Mouse (Mus musculus): ENCODE results near the gene Cacna2d3. TPM values are rescaled to one million over a fixed set of nuclear protein-coding genes. Genes with fewer than 3 reads are reported as not detected.

Cacna2d3 gene
- total and polyA plus RNA-seq, 3 experiments: 0.61 to 0.78 (median 0.70) TPM

GRCm38 (mm10) chr14:28958131-28959015, 763.3 kb downstream of the Cacna2d3 start:
- whole genome bisulfite sequencing: 31% methylated on average over 6 of the region's 6 CpGs
- H3K27ac ChIP-seq: no peak overlapping the region

GRCm38 (mm10) chr14:28955181-28955580, 766.5 kb downstream of the Cacna2d3 start:
- Histone ChIP-seq H3K27ac (no peak overlapping the region), H3K4me1 (ENCODE audit: control insufficient read depth, insufficient read depth, low read length) (no peaks in the 10 kb centered on the region), H3K9ac (ENCODE audit: low read depth, low read length) (no peak overlapping the region), H3K4me3 (no peak overlapping the region), H3K36me3 (ENCODE audit: control insufficient read depth, insufficient read depth, low read length) (no peaks in the 10 kb centered on the region), H3K79me2 (replicated peaks; ENCODE audit: control insufficient read depth, insufficient read depth, low read length) (no peaks in the 10 kb centered on the region), H3K27me3 (ENCODE audit: control insufficient read depth, insufficient read depth, low read length) (0 out of 2 replicates have a peak, but pooled peaks cover 1% of the 10 kb centered on the region)
- TF ChIP-seq EP300 (IDR thresholded peaks at IDR 0.05; ENCODE audit: insufficient read depth, low read depth, low read length) (no peak), CTCF (IDR thresholded peaks at IDR 0.05) (no peak), POLR2A (IDR thresholded peaks at IDR 0.05; ENCODE audit: insufficient read depth, low read depth, low read length) (no peak)
- no peak for DNase-seq
- WGBS: 37% methylated on average over 3 of the region's 3 CpGs
- intact Hi-C loops (cut with DNase I): no loop called here

More at GRCm38 (mm10) chr14:28958131-28959015, 763.3 kb downstream of the Cacna2d3 start:
- Histone ChIP-seq H3K9ac (ENCODE audit: low read depth, low read length) (no peak overlapping the region), H3K27me3 (ENCODE audit: control insufficient read depth, insufficient read depth, low read length) (0 out of 2 replicates have a peak, but pooled peaks cover 1% of the 10 kb centered on the region), H3K36me3 (ENCODE audit: control insufficient read depth, insufficient read depth, low read length) (no peaks in the 10 kb centered on the region), H3K4me1 (ENCODE audit: control insufficient read depth, insufficient read depth, low read length) (no peaks in the 10 kb centered on the region), H3K79me2 (replicated peaks; ENCODE audit: control insufficient read depth, insufficient read depth, low read length) (no peaks in the 10 kb centered on the region), H3K4me3 (no peak overlapping the region)
- intact Hi-C loops (cut with DNase I): no loop called here
- TF ChIP-seq EP300 (IDR thresholded peaks at IDR 0.05; ENCODE audit: insufficient read depth, low read depth, low read length): no peak
- no peak for TF ChIP-seq POLR2A (IDR thresholded peaks at IDR 0.05; ENCODE audit: insufficient read depth, low read depth, low read length)
- no peak for TF ChIP-seq CTCF (IDR thresholded peaks at IDR 0.05)
- no peak for DNase-seq

- 52% methylated on average over 3 of the region's 3 CpGs for WGBS
Observed at GRCm38 (mm10) chr14:28954588-28954987, 767.1 kb downstream of the Cacna2d3 start.

GRCm38 (mm10) chr14:28954086-28954485, 767.6 kb downstream of the Cacna2d3 start:
- Histone ChIP-seq H3K4me3 (no peak overlapping the region), H3K36me3 (ENCODE audit: control insufficient read depth, insufficient read depth, low read length) (no peaks in the 10 kb centered on the region), H3K27me3 (ENCODE audit: control insufficient read depth, insufficient read depth, low read length) (0 out of 2 replicates have a peak, but pooled peaks cover 1% of the 10 kb centered on the region), H3K4me1 (ENCODE audit: control insufficient read depth, insufficient read depth, low read length) (no peaks in the 10 kb centered on the region), H3K79me2 (replicated peaks; ENCODE audit: control insufficient read depth, insufficient read depth, low read length) (no peaks in the 10 kb centered on the region), H3K9ac (ENCODE audit: low read depth, low read length) (no peak overlapping the region), H3K27ac (no peak overlapping the region)
- 60% methylated on average over 6 of the region's 6 CpGs for WGBS
- TF ChIP-seq EP300 (IDR thresholded peaks at IDR 0.05; ENCODE audit: insufficient read depth, low read depth, low read length): no peak
- TF ChIP-seq CTCF (IDR thresholded peaks at IDR 0.05): no peak
- no peak for TF ChIP-seq POLR2A (IDR thresholded peaks at IDR 0.05; ENCODE audit: insufficient read depth, low read depth, low read length)
- intact Hi-C loops (cut with DNase I): loop anchor here (5.0 kb wide), 1 partner anchor 118 kb away; no protein-coding TSS in a partner anchor
- DNase-seq: no peak

More at GRCm38 (mm10) chr14:28954588-28954987, 767.1 kb downstream of the Cacna2d3 start:
- no peaks in the 10 kb centered on the region for H3K4me1 ChIP-seq (ENCODE audit: control insufficient read depth, insufficient read depth, low read length)
- no peak for DNase-seq
- no peaks in the 10 kb centered on the region for H3K36me3 ChIP-seq (ENCODE audit: control insufficient read depth, insufficient read depth, low read length)
- no peak overlapping the region for H3K27ac ChIP-seq
- H3K9ac ChIP-seq (ENCODE audit: low read depth, low read length): no peak overlapping the region
- intact Hi-C loops (cut with DNase I): loop anchor here (5.0 kb wide), 1 partner anchor 118 kb away; no protein-coding TSS in a partner anchor
- TF ChIP-seq CTCF (IDR thresholded peaks at IDR 0.05) (no peak), POLR2A (IDR thresholded peaks at IDR 0.05; ENCODE audit: insufficient read depth, low read depth, low read length) (no peak), EP300 (IDR thresholded peaks at IDR 0.05; ENCODE audit: insufficient read depth, low read depth, low read length) (no peak)
- 0 out of 2 replicates have a peak, but pooled peaks cover 1% of the 10 kb centered on the region for H3K27me3 ChIP-seq (ENCODE audit: control insufficient read depth, insufficient read depth, low read length)
- no peaks in the 10 kb centered on the region for H3K79me2 ChIP-seq (replicated peaks; ENCODE audit: control insufficient read depth, insufficient read depth, low read length)
- H3K4me3 ChIP-seq: no peak overlapping the region

- H3K9ac ChIP-seq (ENCODE audit: low read depth, low read length): no peak overlapping the region
- no peak overlapping the region for H3K4me3 ChIP-seq
- no peaks in the 10 kb centered on the region for H3K36me3 ChIP-seq (ENCODE audit: control insufficient read depth, insufficient read depth, low read length)
- H3K27me3 ChIP-seq (ENCODE audit: control insufficient read depth, insufficient read depth, low read length): 0 out of 2 replicates have a peak, but pooled peaks cover 1% of the 10 kb centered on the region
- no peak for TF ChIP-seq CTCF (IDR thresholded peaks at IDR 0.05)
- TF ChIP-seq POLR2A (IDR thresholded peaks at IDR 0.05; ENCODE audit: insufficient read depth, low read depth, low read length): no peak
- TF ChIP-seq EP300 (IDR thresholded peaks at IDR 0.05; ENCODE audit: insufficient read depth, low read depth, low read length): no peak
- whole genome bisulfite sequencing: 46% methylated on average over 5 of the region's 5 CpGs
- no peak for DNase-seq
- intact Hi-C loops (cut with DNase I): loop anchor here (5.0 kb wide), 1 partner anchor 119 kb away; no protein-coding TSS in a partner anchor
- H3K4me1 ChIP-seq (ENCODE audit: control insufficient read depth, insufficient read depth, low read length): no peaks in the 10 kb centered on the region
- H3K79me2 ChIP-seq (replicated peaks; ENCODE audit: control insufficient read depth, insufficient read depth, low read length): no peaks in the 10 kb centered on the region
- no peak overlapping the region for H3K27ac ChIP-seq
Observed at GRCm38 (mm10) chr14:28953409-28953808, 768.3 kb downstream of the Cacna2d3 start.
